In genomic region chr14:121694706-121695105, GRCm38 (mm10) we compare ENCODE assay signal across 21 mouse cellular contexts.
"Had no signal": no experiment of that assay in that cellular context is flagged by ENCODE, and none has a peak within 500 bp of the region (broad histone marks: within the 10 kb centered on the region; RNA-seq: fewer than 3 reads in every experiment).

No protein-coding gene starts in this region.

- H3K4me3 ChIP-seq: limb, embryonic 12.5 days; limb, embryonic 15.5 days; lung, embryonic 15.5 days; midbrain, embryonic 12.5 days; midbrain, embryonic 15.5 days; neural tube, embryonic 12.5 days; neural tube, embryonic 15.5 days had no signal

- H3K36me3 ChIP-seq: limb, embryonic 12.5 days; limb, embryonic 15.5 days; lung, embryonic 15.5 days; midbrain, embryonic 12.5 days; midbrain, embryonic 15.5 days; neural tube, embryonic 12.5 days; neural tube, embryonic 15.5 days had no signal

- H3K9me3 ChIP-seq: limb, embryonic 12.5 days; limb, embryonic 15.5 days; lung, embryonic 15.5 days; midbrain, embryonic 12.5 days; midbrain, embryonic 15.5 days; neural tube, embryonic 12.5 days; neural tube, embryonic 15.5 days had no signal

- DNase-seq: kidney, postnatal 25 days; left cerebral cortex, postnatal 4 days; liver, postnatal 0 days; lung, postnatal 10 days; lung, postnatal 36 days; right cerebral cortex, adult 18-20 months; right cerebral cortex, postnatal 14 days; right cerebral cortex, postnatal 4 days; thymus, adult 2 months; thymus, postnatal 14 days; thymus, postnatal 4 days had no signal

- H3K27me3 ChIP-seq: lung, embryonic 15.5 days; midbrain, embryonic 12.5 days; midbrain, embryonic 15.5 days; neural tube, embryonic 12.5 days; neural tube, embryonic 15.5 days had no signal

- H3K27ac ChIP-seq: kidney, postnatal 0 days; limb, embryonic 12.5 days; limb, embryonic 15.5 days; liver, embryonic 14.5 days; lung, embryonic 15.5 days; midbrain, embryonic 12.5 days; midbrain, embryonic 15.5 days; neural tube, embryonic 12.5 days; neural tube, embryonic 15.5 days; stomach, postnatal 0 days had no signal
